Mouse (Mus musculus) ZHBTc4 (cell line): ENCODE results near the gene Cdc42ep4.

Experiments
- DNase-seq: peaks from one replicate; pipeline ENCODE4 v3.0.0-alpha.2; 2011; ENCODE audit warnings: low read depth, low spot score

Cdc42ep4 gene

GRCm38 (mm10) chr11:113751484-113752084 lies at the start of gene Cdc42ep4:
Cdc42ep4 (minus strand) TSS chr11:113751881.
- DNase-seq = peak; percentile 98

GRCm38 (mm10) chr11:113800026-113800425 lies 48.3 kb upstream of the Cdc42ep4 start:
- no peak for DNase-seq

GRCm38 (mm10) chr11:113799041-113799447 lies 47.4 kb upstream of the Cdc42ep4 start:
- DNase-seq = no peak

- no peak for DNase-seq
Measured at GRCm38 (mm10) chr11:113798011-113798410, 46.3 kb upstream of the Cdc42ep4 start.

DNA sequence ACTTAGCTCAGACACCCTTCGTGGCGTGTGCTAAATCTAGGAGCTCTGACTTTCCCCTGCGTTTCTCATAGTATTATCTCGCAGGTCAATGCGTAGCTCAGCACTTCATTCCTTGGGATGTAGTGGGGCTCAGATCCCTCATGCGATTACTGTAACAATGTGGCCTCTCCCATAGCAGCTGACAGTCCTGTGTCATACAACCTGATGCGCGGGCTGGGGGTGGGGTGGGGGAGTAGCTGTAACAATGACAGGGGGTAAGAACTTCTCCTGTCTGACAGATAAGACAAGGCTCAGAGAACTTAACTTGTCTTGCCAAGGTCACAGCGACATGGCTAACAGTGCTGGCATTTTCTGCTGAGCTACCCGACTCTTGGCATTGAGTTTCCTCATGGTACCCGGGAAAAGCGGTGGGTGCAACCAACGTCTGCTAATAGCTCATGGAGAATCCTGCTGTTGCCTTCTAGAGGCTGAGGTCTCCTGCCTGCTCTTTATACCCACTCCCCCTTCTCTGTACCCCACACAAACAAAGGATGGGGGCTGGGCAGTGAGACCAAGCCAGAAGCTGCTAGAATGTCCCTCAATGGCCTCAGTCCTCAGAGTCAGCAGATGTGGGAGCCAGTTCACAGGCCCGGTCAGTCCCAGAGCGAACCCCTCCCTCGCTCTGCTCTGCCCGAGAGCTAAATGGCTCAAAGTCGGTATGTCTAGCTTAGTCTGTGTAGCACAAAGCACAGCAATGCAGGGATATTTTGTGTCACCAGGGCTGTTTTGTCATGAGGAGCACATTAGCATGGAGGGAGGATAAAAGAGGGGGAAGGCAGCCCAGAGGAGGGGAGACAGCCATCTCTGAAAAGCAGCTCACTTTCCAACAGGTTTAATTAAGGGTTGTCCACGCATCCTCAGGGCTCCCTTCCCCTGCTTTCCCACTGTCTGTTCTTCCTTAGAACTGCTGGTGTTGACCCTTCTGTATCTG lies 45.6 kb upstream of the Cdc42ep4 start:
- no peak for DNase-seq

GRCm38 (mm10) chr11:113795846-113796245 lies 44.2 kb upstream of the Cdc42ep4 start:
- no peak for DNase-seq

GRCm38 (mm10) chr11:113791357-113792215 lies 39.9 kb upstream of the Cdc42ep4 start:
- no peak for DNase-seq

- DNase-seq = no peak
Measured at GRCm38 (mm10) chr11:113789101-113789500, 37.4 kb upstream of the Cdc42ep4 start.

DNA sequence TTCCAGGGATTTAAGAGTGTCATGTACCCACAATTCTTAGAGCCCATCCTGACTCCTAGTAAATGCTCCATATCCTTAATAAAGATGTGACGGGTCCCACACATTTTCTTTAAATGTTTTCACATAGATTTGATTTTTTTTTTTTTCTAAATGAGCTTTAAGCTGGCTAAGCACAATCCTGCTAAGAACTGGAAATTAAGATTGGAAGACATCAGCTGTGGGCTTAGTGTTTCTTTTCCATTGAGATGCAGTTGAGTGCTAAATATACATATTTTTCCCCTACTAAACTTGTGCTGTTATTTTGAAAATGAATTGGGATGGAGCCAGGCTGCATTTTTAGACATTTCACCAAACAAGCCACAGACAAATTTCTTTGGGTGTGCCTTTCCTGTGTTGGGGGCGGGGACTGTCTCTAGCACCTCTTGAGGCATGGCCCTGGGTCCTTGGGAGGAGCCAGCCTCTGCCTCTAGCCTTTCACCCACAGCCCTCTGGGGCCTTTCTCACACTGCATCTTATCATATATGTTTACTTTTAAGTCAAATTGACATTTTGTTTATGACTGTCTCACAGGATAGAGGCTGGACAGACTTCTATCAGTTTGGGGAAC lies 36.6 kb upstream of the Cdc42ep4 start:
- DNase-seq = peak; percentile 41

- no peak for DNase-seq
Measured at GRCm38 (mm10) chr11:113787432-113788182, 35.9 kb upstream of the Cdc42ep4 start.

DNA sequence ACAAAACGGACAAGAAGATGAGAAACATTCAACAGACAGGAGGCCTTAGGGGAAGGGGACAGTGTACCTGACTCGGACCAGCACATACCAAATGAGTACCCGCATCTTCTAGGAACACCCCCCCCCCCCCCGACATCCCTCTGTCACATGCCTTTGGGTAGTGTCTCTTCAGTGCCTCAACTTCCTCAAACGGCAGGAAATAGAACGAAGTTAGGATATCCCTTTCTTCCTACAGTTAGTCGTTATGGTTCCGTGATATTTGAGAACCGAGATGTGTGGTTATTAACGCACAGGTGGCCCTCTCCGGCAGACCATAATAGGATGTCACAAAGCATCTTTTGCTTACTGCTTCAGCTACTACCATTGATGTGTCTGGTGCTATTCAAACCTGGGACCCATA lies 35.3 kb upstream of the Cdc42ep4 start:
- no peak for DNase-seq

DNA sequence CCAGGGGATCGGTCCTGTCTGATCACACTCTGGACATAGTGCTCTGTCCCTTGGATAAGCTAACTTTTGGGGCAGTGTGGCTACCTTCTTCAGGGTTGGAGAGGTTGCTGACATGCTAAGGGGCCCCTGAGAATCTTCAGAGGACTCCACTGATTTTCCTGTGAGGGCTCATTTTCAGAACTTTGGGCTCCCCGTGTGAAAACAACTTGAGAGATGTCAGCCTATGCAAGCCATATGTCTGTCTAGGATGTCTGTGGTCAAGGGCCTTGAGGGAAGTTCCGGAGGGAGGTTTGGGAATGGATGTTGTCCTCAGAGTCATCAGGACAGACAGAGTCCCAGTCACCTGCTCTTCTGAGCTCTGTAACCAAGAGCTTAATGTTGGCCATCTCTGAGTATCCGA lies 34.7 kb upstream of the Cdc42ep4 start:
- DNase-seq = no peak

GRCm38 (mm10) chr11:113785406-113786171 lies 33.9 kb upstream of the Cdc42ep4 start:
- DNase-seq = peak; percentile 67

GRCm38 (mm10) chr11:113784656-113785396 lies 33.1 kb upstream of the Cdc42ep4 start:
- DNase-seq = no peak

DNA sequence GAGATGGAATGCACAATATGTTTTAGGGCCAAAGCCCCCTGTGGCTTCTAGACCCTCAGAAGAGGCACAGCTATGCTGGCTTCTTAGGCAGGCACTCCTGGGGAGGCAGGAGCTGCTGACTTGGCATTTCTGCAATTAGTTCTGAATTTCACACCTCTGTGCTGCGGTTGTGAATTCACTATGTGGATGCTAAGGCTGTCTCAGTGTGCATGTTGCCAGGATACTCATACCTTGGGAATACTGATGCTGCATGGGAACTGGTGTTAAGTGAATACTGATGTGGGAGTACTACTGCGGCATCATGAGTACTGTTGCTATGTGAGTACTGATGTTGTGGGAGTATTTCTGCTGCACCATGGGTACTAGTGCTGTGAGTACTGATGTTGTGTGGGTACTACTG lies 30.8 kb upstream of the Cdc42ep4 start:
- no peak for DNase-seq

DNA sequence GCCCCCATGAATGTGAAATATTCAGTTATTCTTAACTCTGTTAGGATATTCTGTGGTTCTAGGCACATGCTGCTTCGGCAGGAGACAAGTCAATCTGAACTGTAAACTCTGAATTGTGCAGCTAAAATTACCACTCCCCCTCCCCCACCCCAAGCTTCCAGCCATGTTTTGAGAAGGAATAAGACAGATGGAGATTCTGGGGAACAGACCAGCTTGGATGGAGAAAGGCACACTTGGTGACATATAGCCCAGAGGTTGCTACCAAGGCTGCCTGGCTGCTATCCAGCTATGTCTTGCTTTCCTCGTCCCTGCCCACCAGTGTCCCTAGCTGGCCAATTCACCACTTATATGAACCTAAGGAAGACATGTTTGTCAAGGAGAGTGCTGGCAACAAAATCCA lies 30.3 kb upstream of the Cdc42ep4 start:
- no peak for DNase-seq

DNA sequence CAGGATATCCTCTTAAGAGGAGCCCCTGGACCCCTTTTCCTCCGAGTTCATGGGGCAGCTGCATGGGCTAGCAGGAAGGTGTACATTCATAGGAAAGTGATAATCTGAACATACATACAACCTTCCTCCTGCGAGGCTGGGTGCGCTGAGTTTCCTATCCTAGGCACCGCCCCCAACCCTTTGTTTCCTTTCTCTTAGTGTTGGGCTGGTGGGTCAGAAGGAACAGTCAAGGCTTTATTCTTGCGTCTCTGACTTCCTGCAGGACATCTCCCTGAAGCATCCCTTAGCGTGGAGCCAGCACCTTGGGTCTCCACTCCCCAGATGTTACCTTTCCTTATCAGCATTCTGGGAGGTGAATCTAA lies 28.0 kb upstream of the Cdc42ep4 start:
- DNase-seq = peak; percentile 36

- DNase-seq = peak; percentile 57
Measured at GRCm38 (mm10) chr11:113778733-113779679, 27.3 kb upstream of the Cdc42ep4 start.
